Mouse (Mus musculus) forebrain, embryonic 13.5 days (tissue): ENCODE measurements at regions not wholly inside any gene's neighbourhood (a gene's known extent, or its start where the extent isn't known, plus 50 kb on each side); places are given as distances from the start of the nearest gene placed in this dataset.
A peak's percentile ranks its signal among the peaks of the same experiment; 100 is the strongest.
"Not testable (repeated sequence)": the region's sequence is repeated elsewhere in the genome, so short reads cannot be mapped to it uniquely, and the experiment has no call there.

Source experiments
- ATAC-seq: fragments of 200-750 bp; cut with Nextera tagmentation; 2 replicates; pipeline ENCODE4 v1.8.0; 2017
- H3K27ac ChIP-seq: fragments of 300-500 bp; sonication (generic); 2 replicates; pipeline ENCODE4 v1.5.1; 2015; ENCODE audit warnings: inconsistent platforms, mild to moderate bottlenecking, moderate library complexity
- H3K27me3 ChIP-seq: fragments of 300-500 bp; sonication (generic); 2 replicates; pipeline ENCODE4 v1.6.1; 2015; ENCODE audit warnings: mild to moderate bottlenecking, inconsistent platforms
- H3K36me3 ChIP-seq: fragments of 300-500 bp; sonication (generic); 2 replicates; pipeline ENCODE4 v1.6.1; 2015; ENCODE audit warnings: mild to moderate bottlenecking, inconsistent platforms; ENCODE audit not compliant: poor library complexity, severe bottlenecking
- H3K4me1 ChIP-seq: fragments of 300-500 bp; sonication (generic); 2 replicates; pipeline ENCODE4 v1.6.1; 2015; ENCODE audit warnings: inconsistent platforms
- H3K4me2 ChIP-seq: fragments of 300-500 bp; sonication (generic); 2 replicates; pipeline ENCODE4 v1.6.1; 2015; ENCODE audit warnings: inconsistent platforms, mild to moderate bottlenecking, moderate library complexity
- H3K4me3 ChIP-seq: fragments of 300-500 bp; sonication (generic); 2 replicates; pipeline ENCODE4 v1.5.1; 2015; ENCODE audit warnings: mild to moderate bottlenecking, inconsistent platforms
- H3K9ac ChIP-seq: fragments of 300-500 bp; sonication (generic); 2 replicates; pipeline ENCODE4 v1.6.1; 2015; ENCODE audit warnings: mild to moderate bottlenecking, inconsistent platforms
- H3K9me3 ChIP-seq: fragments of 300-500 bp; sonication (generic); replicated peaks from 2 replicates; pipeline ENCODE4 v1.6.1; 2016; ENCODE audit warnings: inconsistent platforms
- WGBS: fragments of 180-500 bp; shearing (Covaris S2); methylation state at CpG from one replicate; pipeline ENCODE4 v1.1.7; 2015; 5-methylcytosine and 5-hydroxymethylcytosine counted together

DNA sequence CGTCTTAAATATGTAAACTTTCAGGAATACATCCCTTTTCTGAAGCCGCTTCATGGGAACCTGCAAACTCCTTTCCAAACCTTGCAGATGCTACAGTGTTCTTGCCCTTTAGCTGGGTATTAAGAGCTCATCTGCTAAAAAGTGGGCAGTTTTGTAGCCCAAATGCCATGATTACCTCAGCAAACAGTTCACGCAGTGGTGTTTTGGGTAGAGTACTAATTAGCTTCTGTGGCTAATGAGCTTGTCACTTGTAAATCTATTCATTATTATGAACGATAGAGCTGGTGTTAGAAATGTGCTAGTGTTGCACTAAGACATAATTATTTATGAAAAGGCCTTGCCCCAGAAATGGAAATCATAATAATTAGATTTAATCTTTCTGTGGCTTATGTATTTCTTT lies 506.1 kb upstream of the Ccng1 start:
- H3K9ac ChIP-seq: no peak overlapping the region
- H3K27ac ChIP-seq: no peak overlapping the region
- WGBS: 51% methylated on average over 4 of the region's 4 CpGs
- no peaks in the 10 kb centered on the region for H3K27me3 ChIP-seq
- H3K4me1 ChIP-seq: peaks cover 14% of the 10 kb centered on the region; the same call in 1 of the 2 replicates
- peak; percentile 66; the same call in 1 of the 2 replicates for ATAC-seq
- H3K9me3 ChIP-seq: no peaks in the 10 kb centered on the region
- no peak overlapping the region for H3K4me3 ChIP-seq
- no peak overlapping the region for H3K4me2 ChIP-seq
- H3K36me3 ChIP-seq: no peaks in the 10 kb centered on the region

GRCm38 (mm10) chr11:41259915-41260619 lies 505.0 kb upstream of the Ccng1 start:
- no peak overlapping the region for H3K27ac ChIP-seq
- WGBS: 61% methylated on average over 18 of the region's 18 CpGs
- H3K4me1 ChIP-seq: peaks cover 14% of the 10 kb centered on the region; the same call in 1 of the 2 replicates
- H3K27me3 ChIP-seq: no peaks in the 10 kb centered on the region
- no peaks in the 10 kb centered on the region for H3K9me3 ChIP-seq
- ATAC-seq: peak; percentile 40; the same call in 1 of the 2 replicates
- peak overlapping the region; percentile 19 for H3K4me2 ChIP-seq
- H3K36me3 ChIP-seq: no peaks in the 10 kb centered on the region
- H3K4me3 ChIP-seq: no peak overlapping the region
- H3K9ac ChIP-seq: no peak overlapping the region

DNA sequence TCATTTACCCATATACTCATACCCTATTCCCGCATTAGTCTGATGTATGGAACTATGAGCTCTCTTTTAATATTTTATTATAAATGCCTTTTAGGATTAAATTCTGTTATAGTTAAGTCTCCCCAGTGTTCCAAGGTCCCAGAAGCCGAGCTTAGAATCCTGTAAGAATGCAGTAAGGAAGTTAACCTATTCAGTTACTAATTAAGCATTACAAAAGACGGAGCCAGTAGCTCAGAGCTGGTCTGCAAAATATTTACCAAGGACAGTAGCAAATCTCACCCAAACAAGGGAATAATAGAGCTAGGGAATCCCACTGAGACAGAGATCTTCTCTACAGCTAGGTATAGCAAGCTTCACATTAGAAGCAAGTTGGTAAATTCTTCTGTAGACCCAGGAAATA lies 459.4 kb upstream of the Ccng1 start:
- not testable (repeated sequence) for H3K4me2 ChIP-seq, H3K4me3 ChIP-seq, H3K9me3 ChIP-seq, ATAC-seq, H3K27ac ChIP-seq, H3K9ac ChIP-seq, H3K27me3 ChIP-seq, H3K4me1 ChIP-seq, H3K36me3 ChIP-seq
- WGBS: 31% methylated on average over 3 of the region's 3 CpGs

DNA sequence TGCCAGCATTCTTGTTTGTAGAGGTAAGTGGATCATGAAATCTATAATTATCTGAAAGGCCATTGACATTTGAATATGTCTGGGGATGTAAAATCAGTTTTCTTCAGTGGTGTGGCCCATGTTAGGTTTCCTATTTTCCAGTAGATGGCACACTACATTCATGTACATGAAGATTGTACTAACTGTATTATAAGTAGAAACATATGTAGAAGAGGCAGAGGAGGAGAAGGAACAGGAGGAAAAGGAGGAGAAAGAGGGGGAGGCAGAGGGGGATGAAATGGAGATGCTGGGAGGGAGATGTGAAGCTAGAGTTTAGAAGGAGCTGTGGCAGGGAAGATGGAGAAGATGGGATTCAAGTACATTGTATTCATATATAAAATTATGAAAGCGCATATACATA lies 447.1 kb upstream of the Ccng1 start:
- peak; percentile 57; the same call in 1 of the 2 replicates for ATAC-seq
- no peak overlapping the region for H3K4me3 ChIP-seq
- H3K4me1 ChIP-seq: no peaks in the 10 kb centered on the region
- H3K9me3 ChIP-seq: no peaks in the 10 kb centered on the region
- no peaks in the 10 kb centered on the region for H3K36me3 ChIP-seq
- H3K27me3 ChIP-seq: no peaks in the 10 kb centered on the region
- 97% methylated on average over 1 of the region's 1 CpGs for WGBS
- no peak overlapping the region for H3K27ac ChIP-seq
- no peak overlapping the region for H3K9ac ChIP-seq
- no peak overlapping the region for H3K4me2 ChIP-seq

- no peak for ATAC-seq
- no peaks in the 10 kb centered on the region for H3K4me1 ChIP-seq
- H3K27me3 ChIP-seq: no peaks in the 10 kb centered on the region
- no peak overlapping the region for H3K4me3 ChIP-seq
- no peaks in the 10 kb centered on the region for H3K36me3 ChIP-seq
- no peak overlapping the region for H3K27ac ChIP-seq
- H3K9ac ChIP-seq: no peak overlapping the region
- 86% methylated on average over 3 of the region's 3 CpGs for WGBS
- no peak overlapping the region for H3K4me2 ChIP-seq
- no peaks in the 10 kb centered on the region for H3K9me3 ChIP-seq
These were observed 438.9 kb upstream of the Ccng1 start for GRCm38 (mm10) chr11:41193981-41194380.

DNA sequence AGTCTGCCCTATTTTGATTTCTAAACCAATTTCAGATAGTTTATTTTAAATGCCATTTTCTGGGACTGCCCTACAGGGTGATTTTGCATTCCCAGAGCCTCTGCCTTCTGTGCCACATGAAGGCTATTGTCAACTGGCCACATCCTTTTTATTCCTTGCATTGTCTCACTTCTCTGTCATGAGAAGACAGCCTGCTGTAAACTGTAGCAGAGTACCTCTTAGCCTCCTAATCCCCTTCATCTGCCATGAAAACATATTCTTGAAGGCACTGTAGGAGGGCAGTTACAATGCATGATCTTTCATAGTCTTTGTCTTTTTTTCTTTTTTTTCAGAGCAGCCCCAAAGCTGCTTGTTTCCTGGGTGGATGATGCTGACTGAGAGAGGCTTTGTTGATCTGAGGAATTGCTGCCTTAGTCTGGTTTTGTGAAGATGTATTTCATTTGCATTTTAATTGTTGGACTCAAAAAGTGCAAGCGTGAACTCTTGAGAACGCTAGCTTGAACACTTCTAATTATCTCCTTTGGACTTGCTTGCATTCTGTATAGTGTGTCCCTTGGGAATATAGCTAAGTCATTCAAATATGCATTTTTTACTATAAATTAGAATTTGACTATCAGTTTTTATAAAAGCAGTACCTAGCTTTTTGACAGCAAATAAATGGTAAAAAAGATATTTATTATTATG lies 405.5 kb upstream of the Ccng1 start:
- 3% methylated on average over 2 of the region's 2 CpGs for WGBS
- Histone ChIP-seq H3K4me1 (peaks cover 10% of the 10 kb centered on the region), H3K4me3 (no peak overlapping the region), H3K9me3 (no peaks in the 10 kb centered on the region), H3K9ac (no peak overlapping the region), H3K36me3 (no peaks in the 10 kb centered on the region), H3K27me3 (no peaks in the 10 kb centered on the region), H3K27ac (peak overlapping the region; percentile 40; the same call in 1 of the 2 replicates), H3K4me2 (no peak overlapping the region)
- ATAC-seq: peak; percentile 79

GRCm38 (mm10) chr11:41159927-41160326 lies 404.8 kb upstream of the Ccng1 start:
- H3K36me3 ChIP-seq: no peaks in the 10 kb centered on the region
- ATAC-seq: 0 out of 2 replicates have a peak, but pooled peaks have one; percentile 25
- no peak overlapping the region for H3K4me2 ChIP-seq
- no peaks in the 10 kb centered on the region for H3K9me3 ChIP-seq
- no peak overlapping the region for H3K4me3 ChIP-seq
- H3K9ac ChIP-seq: no peak overlapping the region
- 70% methylated on average over 1 of the region's 1 CpGs for WGBS
- H3K4me1 ChIP-seq: peaks cover 10% of the 10 kb centered on the region
- H3K27ac ChIP-seq: no peak overlapping the region; the same call in 1 of the 2 replicates
- no peaks in the 10 kb centered on the region for H3K27me3 ChIP-seq

- Histone ChIP-seq H3K9me3 (no peaks in the 10 kb centered on the region), H3K4me2 (no peak overlapping the region), H3K4me3 (no peak overlapping the region), H3K36me3 (no peaks in the 10 kb centered on the region), H3K9ac (no peak overlapping the region), H3K27me3 (no peaks in the 10 kb centered on the region), H3K27ac (no peak overlapping the region), H3K4me1 (peaks cover 10% of the 10 kb centered on the region)
- peak; percentile 60; the same call in 1 of the 2 replicates for ATAC-seq
- WGBS: 67% methylated on average over 4 of the region's 4 CpGs
These were observed 403.9 kb upstream of the Ccng1 start for GRCm38 (mm10) chr11:41158761-41159596.

- Histone ChIP-seq H3K4me1 (peaks cover 10% of the 10 kb centered on the region), H3K9me3 (no peaks in the 10 kb centered on the region), H3K4me3 (no peak overlapping the region), H3K36me3 (no peaks in the 10 kb centered on the region), H3K27me3 (no peaks in the 10 kb centered on the region), H3K4me2 (no peak overlapping the region), H3K27ac (no peak overlapping the region), H3K9ac (no peak overlapping the region)
- WGBS: 92% methylated on average over 11 of the region's 11 CpGs
- ATAC-seq: no peak
These were observed 402.2 kb upstream of the Ccng1 start for GRCm38 (mm10) chr11:41157321-41157720.
